Mouse (Mus musculus) thymus, adult 18-20 months (tissue): ENCODE results near the gene Alyref2.
A peak's percentile ranks its signal among the peaks of the same experiment; 100 is the strongest.

ENCODE experiments used
- DNase-seq, 2 experiments: peaks; one replicate each; pipeline ENCODE4 v3.0.0; 2022; ENCODE audit warnings: mixed read lengths in 2 of 2

The Alyref2 gene

DNA sequence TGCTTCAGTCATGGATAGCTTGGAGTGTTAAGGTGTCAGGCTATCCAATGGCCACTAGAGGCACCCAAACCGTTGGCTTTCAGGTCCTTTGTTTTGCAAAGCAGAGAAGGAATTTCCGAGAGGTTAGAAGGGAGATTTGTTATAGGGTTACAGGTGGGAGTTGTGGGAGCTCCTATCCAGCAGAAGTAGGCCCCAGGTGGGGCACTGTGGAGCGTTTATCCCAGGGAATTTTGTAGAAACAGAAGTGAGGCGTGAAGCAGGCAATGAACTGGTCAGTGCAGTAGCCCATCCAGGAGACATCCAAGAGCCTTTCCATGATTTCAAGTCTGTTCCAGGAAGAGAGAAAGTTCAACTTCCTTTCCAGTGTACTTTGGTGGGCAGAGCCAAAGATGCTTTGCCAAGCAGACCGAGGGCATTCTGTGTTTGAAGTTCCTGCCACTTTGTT lies 1.6 kb upstream of the Alyref2 start:
- DNase-seq, result no peak

DNA sequence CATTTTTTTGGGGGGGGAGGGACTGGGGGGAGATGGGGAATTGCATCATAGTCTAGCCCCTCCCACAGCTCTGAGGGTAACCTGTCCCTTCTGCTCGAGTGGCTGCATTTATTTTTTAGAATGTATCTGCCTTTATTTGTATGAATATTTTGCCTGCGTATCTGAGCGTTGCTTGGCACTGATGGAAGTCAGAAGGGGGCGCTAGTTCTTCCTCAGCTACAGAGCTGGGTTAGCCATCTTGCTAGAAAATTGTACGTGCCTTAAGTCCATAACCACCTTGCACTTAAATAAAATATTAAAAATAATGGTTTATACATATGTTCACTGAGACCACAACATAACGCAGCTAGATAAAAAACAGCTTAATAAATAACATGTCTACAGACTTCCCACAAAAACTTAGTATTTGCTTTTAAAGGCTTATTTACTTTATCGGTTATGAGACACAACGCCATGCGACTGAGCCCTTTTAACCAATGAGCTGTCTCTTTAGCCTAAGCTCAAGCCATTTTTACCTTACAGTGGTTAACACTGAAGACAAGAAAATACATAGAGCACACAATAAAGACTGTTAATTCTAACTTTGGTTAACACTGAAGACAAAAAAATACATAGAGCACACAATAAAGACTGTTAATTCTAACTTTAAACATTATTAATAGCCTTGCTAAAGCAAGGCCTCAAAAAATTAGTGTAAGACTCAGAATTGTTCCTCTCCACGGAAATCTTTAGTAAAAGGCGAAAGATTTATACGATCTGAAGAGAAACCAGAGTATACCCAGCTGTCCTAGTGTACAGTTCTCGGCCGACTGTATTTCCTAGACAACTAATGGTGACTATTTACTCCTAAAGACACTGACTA lies 659 bp upstream of the Alyref2 start:
- DNase-seq, result peak in 1 of 2 experiments; percentile 28

DNA sequence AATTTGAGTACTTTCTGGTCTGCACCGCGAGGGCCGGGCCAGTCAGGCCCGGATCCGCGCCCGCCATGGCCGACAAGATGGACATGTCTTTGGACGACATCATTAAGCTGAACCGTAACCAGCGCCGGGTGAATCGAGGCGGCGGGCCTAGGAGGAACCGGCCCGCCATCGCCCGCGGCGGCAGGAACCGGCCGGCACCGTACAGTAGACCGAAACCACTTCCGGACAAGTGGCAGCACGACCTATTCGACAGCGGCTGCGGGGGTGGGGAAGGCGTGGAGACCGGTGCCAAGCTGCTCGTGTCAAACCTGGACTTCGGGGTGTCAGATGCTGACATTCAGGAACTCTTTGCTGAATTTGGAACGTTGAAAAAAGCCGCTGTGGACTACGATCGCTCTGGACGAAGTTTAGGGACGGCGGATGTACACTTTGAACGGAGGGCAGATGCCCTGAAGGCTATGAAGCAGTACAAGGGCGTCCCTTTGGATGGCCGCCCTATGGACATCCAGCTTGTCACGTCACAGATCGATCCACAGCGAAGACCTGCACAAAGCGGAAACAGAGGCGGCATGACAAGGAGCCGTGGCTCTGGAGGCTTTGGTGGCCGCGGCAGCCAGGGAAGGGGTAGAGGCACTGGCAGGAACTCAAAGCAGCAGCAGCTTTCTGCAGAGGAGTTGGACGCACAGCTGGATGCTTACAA lies 464 bp downstream of the Alyref2 start:
- peak; percentile 58 to 67 for DNase-seq

DNA sequence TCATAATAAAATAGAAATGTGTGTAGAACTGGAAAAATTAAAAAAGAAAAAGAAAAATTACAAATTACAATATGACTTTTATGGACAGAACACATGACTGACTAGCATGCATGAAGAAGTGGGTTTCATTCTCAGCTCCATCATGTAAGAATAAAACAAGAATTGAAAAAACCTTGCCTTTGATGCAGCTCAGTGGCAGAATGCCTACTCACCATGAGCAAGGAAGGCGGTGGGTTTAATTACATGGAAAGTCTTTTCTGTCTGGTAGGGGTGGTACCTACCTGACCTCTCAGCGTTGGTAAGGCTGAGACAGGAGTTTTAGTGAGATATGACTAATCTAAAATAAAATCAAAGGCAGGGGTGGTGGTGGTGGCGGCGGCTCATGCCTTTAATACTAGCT lies 1.3 kb downstream of the Alyref2 start:
- DNase-seq, result no peak

DNA sequence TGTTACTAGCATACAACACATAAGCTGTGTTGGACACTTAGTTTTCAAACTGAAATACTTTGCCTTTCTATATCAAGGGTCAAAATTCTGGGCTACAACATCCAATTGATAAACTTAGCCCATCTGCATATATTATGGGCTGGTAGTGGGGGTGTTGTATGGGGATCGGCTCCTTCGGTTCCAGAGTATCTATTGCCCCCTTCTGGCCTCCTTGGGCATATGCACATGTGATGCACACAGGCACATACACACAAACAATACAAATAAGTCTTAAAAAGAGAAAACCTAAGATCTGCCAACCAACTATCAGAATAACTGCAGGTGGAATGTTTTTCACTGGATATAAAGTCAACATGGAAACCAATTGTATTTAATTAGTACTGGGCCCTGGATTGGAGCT lies 10.0 kb downstream of the Alyref2 start:
- DNase-seq, result no peak

DNA sequence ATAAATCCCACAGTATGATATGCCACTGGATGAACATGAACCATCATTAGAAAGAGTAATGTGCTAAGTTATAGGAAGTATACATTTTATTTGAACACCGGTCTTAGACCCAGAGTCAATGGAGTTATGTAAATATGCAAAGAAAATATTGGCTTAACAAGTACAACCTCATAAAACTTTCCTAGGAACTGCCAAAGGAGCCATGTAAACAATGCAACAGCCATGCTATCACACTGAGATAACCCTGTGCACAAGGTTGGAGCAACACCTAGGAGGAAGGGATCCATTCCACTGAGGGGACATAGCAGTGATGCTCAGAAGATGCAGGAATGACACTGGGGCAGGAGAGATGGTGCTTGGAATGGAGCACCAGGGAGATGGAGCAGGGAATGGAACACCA lies 10.5 kb downstream of the Alyref2 start:
- no peak for DNase-seq

DNA sequence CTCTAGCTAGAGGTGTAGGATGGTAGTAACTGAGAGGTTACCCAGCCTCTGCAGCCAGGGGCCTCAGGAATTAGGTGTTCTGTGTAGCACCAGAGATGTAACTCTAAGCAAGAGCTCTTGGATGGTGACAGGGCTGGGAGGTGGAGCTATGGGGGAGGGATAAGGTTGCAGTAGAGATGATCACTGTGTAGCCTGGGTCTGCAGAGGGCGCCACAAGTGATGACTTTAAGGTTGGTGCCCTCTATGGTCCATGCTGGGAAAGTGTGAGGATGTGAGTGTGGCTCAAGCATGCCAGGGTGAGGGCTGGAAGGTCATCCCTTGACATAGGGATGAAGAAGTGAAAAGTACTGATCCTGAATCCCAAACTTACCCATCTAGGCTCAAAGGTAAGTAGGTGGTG lies 11.8 kb downstream of the Alyref2 start:
- no peak for DNase-seq

DNA sequence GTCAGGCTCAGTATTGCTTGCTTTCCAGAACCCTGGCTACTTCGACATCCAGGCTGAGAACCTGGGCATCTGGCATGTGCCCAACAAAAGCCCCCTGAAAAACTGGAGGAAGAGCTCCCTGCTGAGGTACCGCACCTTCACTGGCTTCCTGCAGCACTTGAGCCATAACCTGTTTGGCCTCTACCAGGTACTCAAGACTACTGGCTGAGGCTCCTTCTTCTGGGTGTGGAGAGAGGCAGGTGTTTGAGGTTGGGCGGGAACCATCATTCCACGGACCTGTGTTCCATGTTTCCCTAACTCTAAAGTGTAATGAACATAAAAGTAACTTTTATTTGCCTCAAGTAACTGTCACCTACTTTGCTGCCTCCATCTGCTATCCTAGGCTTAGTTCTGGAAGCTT lies 12.3 kb downstream of the Alyref2 start:
- no peak for DNase-seq

DNA sequence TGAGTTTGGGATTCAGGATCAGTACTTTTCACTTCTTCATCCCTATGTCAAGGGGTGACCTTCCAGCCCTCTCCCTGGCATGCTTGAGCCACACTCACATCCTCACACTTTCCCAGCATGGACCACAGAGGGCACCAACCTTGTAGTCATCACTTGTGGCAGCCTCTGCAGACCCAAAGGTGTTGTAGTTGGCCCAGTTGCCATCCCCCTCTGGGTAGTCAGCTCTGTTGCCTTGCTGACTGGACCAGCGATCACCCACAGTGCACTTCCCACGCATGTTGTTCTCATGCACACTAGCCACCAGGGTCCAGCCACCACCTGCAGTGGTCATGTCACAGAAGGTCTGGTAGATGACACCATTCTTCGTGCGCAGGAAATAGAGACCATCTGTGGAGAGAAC lies 28.1 kb downstream of the Alyref2 start:
- DNase-seq, result no peak

DNA sequence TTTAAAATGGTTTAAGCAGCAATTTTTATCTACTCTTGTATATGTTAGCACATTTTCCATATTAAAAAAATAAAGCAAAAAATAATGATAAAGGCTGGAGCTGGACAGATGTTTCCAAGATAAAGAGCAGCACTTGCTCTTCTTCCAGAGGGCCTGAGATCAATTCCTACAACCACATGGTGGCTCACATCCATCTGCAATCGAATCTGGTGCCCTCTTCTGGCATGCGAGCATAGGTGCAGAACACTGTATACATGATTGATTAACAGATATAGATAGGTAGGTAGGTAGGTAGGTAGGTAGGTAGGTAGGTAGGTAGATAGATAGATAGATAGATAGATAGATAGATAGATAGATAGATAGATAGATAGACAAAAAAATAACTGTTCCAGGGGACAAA lies 29.6 kb downstream of the Alyref2 start:
- DNase-seq, result no peak

DNA sequence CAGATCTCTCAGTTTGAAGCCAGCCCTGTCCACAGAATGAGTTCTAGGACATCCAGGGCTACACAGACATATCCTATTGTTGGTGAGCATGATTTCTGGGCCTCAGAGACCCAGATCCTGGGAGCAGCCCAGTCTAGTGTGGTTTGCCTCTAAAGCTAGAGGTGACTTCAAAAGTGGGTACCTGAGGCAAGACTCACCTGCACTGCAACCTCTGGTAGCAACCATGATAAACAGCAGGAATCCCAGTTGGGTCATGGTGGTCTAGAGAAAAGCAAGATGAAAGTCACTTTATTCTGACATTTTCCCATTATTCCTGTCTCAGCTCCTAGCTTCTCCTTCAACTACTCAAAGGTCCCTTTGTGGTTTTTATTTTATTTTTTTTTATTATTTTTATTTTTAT lies 31.3 kb downstream of the Alyref2 start:
- no peak for DNase-seq

DNA sequence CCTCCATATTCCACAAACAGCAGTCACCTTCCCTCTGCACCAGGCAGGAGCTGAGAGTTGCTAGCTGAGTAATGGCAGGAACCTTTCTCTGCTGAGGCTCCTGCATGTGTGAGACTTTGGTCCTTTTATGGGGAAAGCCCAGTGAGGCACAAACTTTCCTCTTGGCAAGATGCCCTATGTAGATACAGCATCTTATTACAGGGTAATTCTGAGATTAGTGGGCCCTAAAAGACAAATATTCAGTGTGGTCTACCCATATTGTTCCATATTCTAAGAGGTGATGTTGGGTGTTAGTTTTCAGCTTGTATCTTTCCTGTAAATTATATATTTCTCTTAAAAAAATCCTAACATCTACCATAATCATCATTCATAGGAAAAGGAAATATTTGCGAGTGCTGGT lies 31.9 kb downstream of the Alyref2 start, which contains the start of gene Itln1:
Itln1 (minus strand) TSS at position 101 of the 400 bp plus-strand sequence.
- DNase-seq, result no peak

DNA sequence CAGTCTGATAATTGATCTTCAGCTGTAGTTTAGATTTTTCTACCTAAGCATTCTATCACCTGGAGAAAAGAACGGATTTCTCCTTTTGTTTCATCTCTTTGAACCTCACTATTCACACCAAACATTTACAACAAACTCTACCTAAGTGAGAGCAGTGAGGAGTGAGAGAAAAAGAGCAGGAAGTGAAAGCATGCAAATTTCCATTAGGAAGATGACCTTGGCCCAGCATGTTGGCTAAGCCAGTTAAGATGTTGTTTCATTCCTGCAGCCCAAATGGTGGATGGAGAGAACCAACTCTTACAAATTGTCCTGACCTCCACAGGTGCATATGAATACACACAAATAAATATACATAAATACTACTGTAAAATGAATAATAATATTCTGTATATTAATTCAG lies 37.4 kb downstream of the Alyref2 start:
- DNase-seq, result no peak

DNA sequence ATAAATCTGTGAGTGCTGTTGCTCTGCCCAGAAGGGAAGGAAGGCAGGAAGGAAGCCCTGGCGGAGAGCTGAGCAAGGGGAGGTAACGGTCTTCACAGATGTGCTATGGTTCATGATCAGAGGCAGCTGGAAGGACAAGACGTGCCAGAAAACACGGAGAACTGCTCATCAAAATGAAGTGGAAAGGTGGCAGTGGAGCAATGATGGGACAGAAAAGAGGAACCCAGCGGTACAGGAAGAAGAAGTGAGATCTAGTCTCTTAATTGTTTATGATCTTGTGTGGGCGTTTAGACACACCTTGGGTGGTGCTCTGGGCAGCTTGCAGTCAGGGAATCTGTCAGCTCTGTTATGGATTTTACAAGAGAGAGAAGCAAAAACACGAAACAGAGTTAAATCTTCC lies 48.0 kb downstream of the Alyref2 start:
- no peak for DNase-seq

DNA sequence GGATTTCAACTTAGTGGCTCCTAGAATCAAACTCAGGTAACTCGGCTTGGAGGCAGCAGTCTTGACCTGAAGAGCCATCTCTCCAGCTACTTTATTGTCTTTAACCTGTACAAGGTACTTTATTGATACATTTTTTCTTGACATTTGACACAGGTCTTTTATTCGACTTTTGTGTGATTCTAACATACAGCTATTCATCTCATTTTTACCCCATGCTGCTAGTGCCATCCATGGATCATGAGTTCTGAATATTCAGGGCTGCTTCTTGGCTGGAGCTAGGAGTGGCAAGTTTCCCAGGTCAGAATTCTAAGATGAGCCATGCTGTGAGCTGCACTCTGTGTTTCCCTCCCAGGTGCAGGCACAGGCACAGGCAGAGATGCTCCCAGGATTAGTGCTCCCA lies 49.0 kb downstream of the Alyref2 start:
- DNase-seq, result no peak

DNA sequence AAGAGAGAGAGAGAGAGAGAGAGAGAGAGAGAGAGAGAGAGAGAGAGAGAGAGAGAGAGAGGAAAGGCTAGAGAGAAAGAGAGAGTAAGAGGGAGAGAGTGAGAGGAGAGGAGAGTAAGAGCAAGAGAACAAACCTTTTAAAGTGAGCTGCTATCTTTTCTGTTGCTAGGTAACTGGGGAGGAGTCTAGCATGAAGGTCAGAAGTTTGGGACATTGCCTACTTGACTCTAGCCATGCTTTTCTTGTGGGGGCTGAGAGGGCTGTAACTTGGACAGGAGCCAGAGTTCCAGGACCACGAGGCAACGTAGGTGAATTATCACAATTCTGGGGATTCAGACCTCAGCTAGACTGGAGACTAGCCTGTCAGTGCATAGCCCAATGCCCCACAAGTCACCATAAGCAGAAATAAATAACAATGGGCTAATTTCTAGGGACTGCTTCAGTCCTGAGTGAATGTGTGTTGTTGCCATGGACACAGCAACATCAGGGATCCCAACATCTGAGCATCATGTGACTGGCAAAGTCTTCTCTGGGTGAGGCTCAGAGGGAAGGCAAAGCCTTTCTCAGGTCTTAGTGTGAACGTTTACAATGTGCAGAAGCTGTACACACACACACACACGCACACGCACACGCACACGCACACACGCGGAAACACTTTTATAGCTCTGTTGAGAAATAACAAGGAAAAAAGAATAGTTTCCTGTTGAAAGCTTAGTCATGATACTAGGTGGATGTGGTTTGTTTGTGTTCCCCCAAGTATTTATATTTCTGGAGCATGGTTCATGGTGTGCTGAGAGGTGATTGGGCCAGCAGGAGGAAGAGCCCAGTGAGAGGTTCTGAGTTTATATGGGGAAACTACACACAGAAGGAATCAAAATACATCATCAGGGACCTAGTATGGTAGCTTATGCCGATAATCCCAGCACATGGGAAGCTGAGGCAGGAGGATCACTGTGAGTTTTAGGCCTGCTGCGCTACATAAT lies 50.4 kb downstream of the Alyref2 start:
- DNase-seq, result no peak
